Mouse (Mus musculus) frontal cortex, postnatal 10 days (tissue): ENCODE results near the gene Kctd13.
A peak's percentile ranks its signal among the peaks of the same experiment; 100 is the strongest.

Experiments
- DNase-seq, 2 experiments: peaks; one replicate each; pipeline ENCODE4 v3.0.0; 2022; ENCODE audit warnings: low spot score in 2 of 2, mixed read lengths in 1 of 2

The Kctd13 gene

DNA sequence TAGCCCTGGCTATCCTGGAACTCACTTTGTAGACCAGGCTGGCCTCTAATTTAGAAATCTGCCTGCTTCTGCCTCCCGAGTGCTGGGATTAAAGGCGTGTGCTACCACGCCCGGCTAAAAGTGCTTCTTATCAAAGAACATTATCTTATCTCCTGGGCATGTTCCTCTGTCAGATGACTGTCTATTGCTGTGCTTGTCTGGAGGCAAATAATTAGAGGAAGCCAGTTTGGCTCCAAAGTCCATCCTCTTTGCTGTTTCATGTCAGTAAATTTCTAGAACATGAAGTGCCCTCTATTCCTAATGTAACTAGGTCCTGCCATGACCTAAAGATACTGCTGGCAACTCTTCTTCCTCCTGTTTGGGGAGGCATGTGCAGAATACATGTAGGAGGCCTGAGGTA lies 53.4 kb downstream of the Kctd13 start:
- DNase-seq, result no peak

DNA sequence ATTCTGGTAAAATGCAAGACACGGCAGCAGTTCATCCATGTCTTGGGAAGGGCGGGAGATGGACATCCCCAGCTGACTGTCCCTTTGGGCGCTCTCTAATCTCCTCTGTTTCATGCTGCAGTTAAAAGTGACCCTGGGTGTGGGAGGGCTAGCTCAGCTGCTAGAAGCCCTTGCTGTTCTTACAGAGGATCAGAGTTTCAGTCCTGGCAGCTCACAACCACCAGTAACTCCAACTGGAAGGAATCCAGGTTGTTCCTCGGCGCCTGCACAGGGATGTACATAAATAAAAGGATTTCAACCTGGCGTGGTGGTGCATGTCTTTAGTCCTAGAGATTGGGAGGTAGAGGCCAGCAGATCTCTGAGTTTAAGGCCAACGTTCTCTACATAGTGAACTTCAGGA lies 54.4 kb downstream of the Kctd13 start:
- no peak for DNase-seq

GRCm38 (mm10) chr7:126984667-126985444 lies 56.2 kb downstream of the Kctd13 start:
- DNase-seq, result no peak

- DNase-seq, result peak in 1 of 2 experiments; percentile 32
Observed at GRCm38 (mm10) chr7:126986319-126986718, 57.6 kb downstream of the Kctd13 start.

DNA sequence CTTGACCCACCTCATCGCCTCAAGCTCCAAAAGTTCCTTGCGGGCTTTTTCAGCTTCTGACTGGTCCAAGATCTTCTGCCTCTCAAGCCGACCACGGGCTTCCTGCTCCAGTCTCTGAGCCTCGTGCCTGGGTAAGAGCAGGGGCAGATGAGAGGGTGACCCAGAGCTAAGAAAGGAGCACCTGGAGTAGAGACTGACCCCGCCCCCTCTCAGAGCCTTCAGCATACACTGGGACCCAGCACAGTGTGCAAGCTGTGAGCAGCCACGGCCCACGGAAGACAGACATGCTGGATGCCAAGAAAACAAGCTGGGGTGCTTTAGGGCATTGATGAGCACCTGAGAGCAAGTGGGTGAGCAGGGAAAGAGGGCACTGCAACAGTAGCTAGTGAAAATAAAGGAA lies 60.1 kb downstream of the Kctd13 start:
- DNase-seq, result no peak
